Mouse (Mus musculus): ENCODE measurements around the gene Fam117b. TPM values are rescaled to one million over a fixed set of nuclear protein-coding genes. Genes with fewer than 3 reads are reported as not detected.

The Fam117b gene
- total and polyA plus RNA-seq, 3 experiments, result 6.4 to 11.4 (median 8.8) TPM

DNA sequence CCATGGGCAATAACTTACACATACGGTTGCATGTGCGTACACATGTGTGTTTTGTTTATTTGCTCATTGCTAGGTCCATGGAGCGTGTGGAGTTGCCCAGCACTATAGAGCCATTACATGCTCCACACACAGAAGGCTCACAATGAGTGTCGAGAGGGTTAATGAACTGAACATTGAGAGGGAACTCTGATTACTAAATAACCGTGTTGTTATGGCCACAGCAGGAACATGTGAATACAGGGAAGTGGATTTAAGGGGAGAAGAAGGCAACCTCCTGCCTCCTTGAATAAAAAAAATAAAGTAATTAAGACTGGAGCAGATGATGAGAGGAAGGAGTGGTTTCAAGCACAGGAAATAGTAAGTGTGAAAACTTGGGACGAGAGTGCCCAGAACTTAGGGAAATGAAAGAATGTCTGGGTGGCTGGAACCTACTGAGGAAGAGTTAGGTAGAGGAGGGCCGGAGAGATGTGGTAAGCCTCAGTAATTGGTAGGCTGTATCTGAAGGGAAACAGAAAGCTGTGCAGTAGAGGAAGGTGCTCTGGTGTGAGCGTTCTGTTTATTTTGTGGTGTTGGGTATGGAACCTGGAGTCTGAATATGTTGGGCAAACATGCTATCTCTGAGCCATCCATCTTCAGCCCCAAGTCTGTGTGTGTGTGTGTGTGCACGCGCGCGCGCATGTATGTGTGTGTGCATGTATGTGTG is 5.8 kb upstream of the Fam117b start:
- Histone ChIP-seq H3K9me3 (replicated peaks; ENCODE audit: low read length) (no peaks in the 10 kb centered on the region), H3K4me1 (ENCODE audit: control insufficient read depth in 1 of 2, insufficient read depth in 2 of 2) (peaks cover 0 to 23% of the 10 kb centered on the region in 2 experiments; a peak in 2 of 4 replicates), H3K79me2 (replicated peaks; ENCODE audit: control insufficient read depth, extremely low read depth, insufficient read depth, poor library complexity, severe bottlenecking) (no peaks in the 10 kb centered on the region), H3K27me3 (replicated peaks) (no peaks in the 10 kb centered on the region), H3K36me3 (replicated peaks in 1 of 2; ENCODE audit: control insufficient read depth in 1 of 2, insufficient read depth in 1 of 2, low read length in 1 of 2) (no peaks in the 10 kb centered on the region), H3K9ac (ENCODE audit: insufficient read depth, low read depth) (no peak overlapping the region), H3K27ac (ENCODE audit: insufficient read depth, low read depth) (no peak overlapping the region), H3K4me2 (ENCODE audit: insufficient read depth, low read depth, poor library complexity, severe bottlenecking) (no peak overlapping the region), H3K4me3 (replicated peaks in 1 of 3; ENCODE audit: low read depth in 2 of 3, low read length in 2 of 3, poor library complexity in 1 of 3) (no peak overlapping the region)
- no peak for DNase-seq (ENCODE audit: extremely low read depth)
- dilution Hi-C loops (cut with MboI; ENCODE audit: extremely low pct_ligation_motif_present, extremely low pct_unique_long_range_greater_than_20kb, low sequenced_read_pairs) (no loop called here), in situ Hi-C loops (cut with MboI; ENCODE audit: low pct_ligation_motif_present, low pct_unique_long_range_greater_than_20kb, low sequenced_read_pairs) (no loop called here)
- TF ChIP-seq POLR2A (IDR thresholded peaks at IDR 0.05; ENCODE audit: low read depth, low read length), result no peak
- no peak for TF ChIP-seq BHLHE40 (IDR thresholded peaks at IDR 0.05; ENCODE audit: low read depth, low read length)
- TF ChIP-seq CHD1 (IDR thresholded peaks at IDR 0.05; ENCODE audit: low read depth, low read length), result no peak
- TF ChIP-seq JUN (IDR thresholded peaks at IDR 0.05; ENCODE audit: insufficient read depth, low read depth, low read length), result no peak
- TF ChIP-seq MXI1 (IDR thresholded peaks at IDR 0.05; ENCODE audit: low read depth, low read length), result no peak
- TF ChIP-seq UBTF (IDR thresholded peaks at IDR 0.05; ENCODE audit: low read depth, low read length), result no peak
- no peak for TF ChIP-seq POLR2AphosphoS2 (IDR thresholded peaks at IDR 0.05; ENCODE audit: low read depth, low read length)

DNA sequence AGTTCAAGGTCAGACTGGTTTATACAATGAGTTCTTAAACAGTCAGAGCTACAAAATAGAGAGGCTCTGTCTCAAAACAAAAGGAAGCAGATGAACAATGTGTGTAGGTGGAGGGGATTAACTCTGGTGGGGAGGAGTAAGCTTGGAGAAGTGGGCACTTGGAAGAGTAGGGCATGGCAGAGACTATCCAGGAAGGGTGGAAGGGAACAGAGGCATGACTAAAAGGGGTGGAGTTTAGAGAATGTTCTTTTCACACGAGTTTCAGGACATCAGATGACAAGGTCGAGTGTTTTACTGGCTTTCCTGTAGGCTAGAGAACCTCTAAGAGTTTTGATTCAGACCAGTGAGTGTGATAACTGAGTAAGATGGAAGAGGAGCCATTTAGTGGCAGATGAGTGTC is 5.1 kb upstream of the Fam117b start:
- dilution Hi-C loops (cut with MboI; ENCODE audit: extremely low pct_ligation_motif_present, extremely low pct_unique_long_range_greater_than_20kb, low sequenced_read_pairs), result no loop called here
- TF ChIP-seq JUN (IDR thresholded peaks at IDR 0.05; ENCODE audit: insufficient read depth, low read depth, low read length) (no peak), JUND (conservative IDR thresholded peaks at IDR 0.05; ENCODE audit: low read depth, low read length) (no peak), POLR2A (IDR thresholded peaks at IDR 0.05; ENCODE audit: low read depth, low read length) (no peak), ELF1 (IDR thresholded peaks at IDR 0.05; ENCODE audit: low read depth, low read length) (no peak), CHD1 (IDR thresholded peaks at IDR 0.05; ENCODE audit: low read depth, low read length) (no peak), NELFE (IDR thresholded peaks at IDR 0.05; ENCODE audit: low read depth, low read length) (no peak), BHLHE40 (IDR thresholded peaks at IDR 0.05; ENCODE audit: low read depth, low read length) (no peak), MYC (IDR thresholded peaks at IDR 0.05; ENCODE audit: low read depth, low read length) (no peak), TCF12 (IDR thresholded peaks at IDR 0.05; ENCODE audit: low read depth, low read length) (no peak)

DNA sequence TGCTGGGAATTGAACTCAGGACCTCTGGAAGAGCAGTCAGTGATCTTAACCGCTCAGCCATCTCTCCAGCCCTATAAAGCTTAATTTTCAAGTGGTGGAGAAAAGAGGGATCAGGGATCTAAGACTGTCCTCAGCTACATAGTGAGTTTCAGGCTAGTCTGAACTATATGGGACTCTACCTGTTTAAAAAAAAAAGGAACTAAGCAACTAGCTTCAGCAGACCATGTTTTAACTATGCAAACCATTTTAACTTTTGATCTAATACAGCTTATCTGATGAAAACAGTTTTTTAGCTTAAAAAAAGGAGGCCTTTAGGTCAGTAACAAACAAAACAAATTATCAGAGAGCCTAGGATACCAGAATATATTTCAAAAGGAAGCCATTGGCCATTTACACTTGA is 1.9 kb upstream of the Fam117b start:
- dilution Hi-C loops (cut with MboI; ENCODE audit: extremely low pct_ligation_motif_present, extremely low pct_unique_long_range_greater_than_20kb, low sequenced_read_pairs), result no loop called here
- no peak overlapping the region for H3K9ac ChIP-seq (ENCODE audit: insufficient read depth, low read depth)
- in situ Hi-C loops (cut with MboI; ENCODE audit: low pct_ligation_motif_present, low pct_unique_long_range_greater_than_20kb, low sequenced_read_pairs), result no loop called here
- no peaks in the 10 kb centered on the region for H3K27me3 ChIP-seq (replicated peaks)
- H3K36me3 ChIP-seq (replicated peaks in 1 of 2; ENCODE audit: control insufficient read depth in 1 of 2, insufficient read depth in 1 of 2, low read length in 1 of 2), result no peaks in the 10 kb centered on the region
- peaks cover 4 to 39% of the 10 kb centered on the region in 2 experiments; a peak in 2 of 4 replicates for H3K4me1 ChIP-seq (ENCODE audit: control insufficient read depth in 1 of 2, insufficient read depth in 2 of 2)
- H3K4me3 ChIP-seq (replicated peaks in 1 of 3; ENCODE audit: low read depth in 2 of 3, low read length in 2 of 3, poor library complexity in 1 of 3), result no peak overlapping the region
- H3K27ac ChIP-seq (ENCODE audit: insufficient read depth, low read depth), result no peak overlapping the region
- peaks cover 4% of the 10 kb centered on the region; the same call in 1 of the 2 replicates for H3K79me2 ChIP-seq (replicated peaks; ENCODE audit: control insufficient read depth, extremely low read depth, insufficient read depth, poor library complexity, severe bottlenecking)
- H3K9me3 ChIP-seq (replicated peaks; ENCODE audit: low read length), result no peaks in the 10 kb centered on the region
- H3K4me2 ChIP-seq (ENCODE audit: insufficient read depth, low read depth, poor library complexity, severe bottlenecking), result no peak overlapping the region
- DNase-seq (ENCODE audit: extremely low read depth), result no peak
- no peak for TF ChIP-seq PAX5 (IDR thresholded peaks at IDR 0.05; ENCODE audit: low read length)
- TF ChIP-seq MAX (IDR thresholded peaks at IDR 0.05; ENCODE audit: low read length), result no peak
- peak; percentile 71 for TF ChIP-seq ZNF384 (IDR thresholded peaks at IDR 0.05; ENCODE audit: low read depth, low read length)

More for the DNA sequence above, 5.1 kb upstream of the Fam117b start:
- H3K4me3 ChIP-seq (replicated peaks in 1 of 3; ENCODE audit: low read depth in 2 of 3, low read length in 2 of 3, poor library complexity in 1 of 3), result no peak overlapping the region
- H3K27me3 ChIP-seq (replicated peaks), result no peaks in the 10 kb centered on the region
- in situ Hi-C loops (cut with MboI; ENCODE audit: low pct_ligation_motif_present, low pct_unique_long_range_greater_than_20kb, low sequenced_read_pairs), result no loop called here
- H3K9me3 ChIP-seq (replicated peaks; ENCODE audit: low read length), result no peaks in the 10 kb centered on the region
- no peak overlapping the region for H3K9ac ChIP-seq (ENCODE audit: insufficient read depth, low read depth)
- H3K79me2 ChIP-seq (replicated peaks; ENCODE audit: control insufficient read depth, extremely low read depth, insufficient read depth, poor library complexity, severe bottlenecking), result no peaks in the 10 kb centered on the region
- no peaks in the 10 kb centered on the region for H3K36me3 ChIP-seq (replicated peaks in 1 of 2; ENCODE audit: control insufficient read depth in 1 of 2, insufficient read depth in 1 of 2, low read length in 1 of 2)
- no peak for DNase-seq (ENCODE audit: extremely low read depth)
- H3K4me2 ChIP-seq (ENCODE audit: insufficient read depth, low read depth, poor library complexity, severe bottlenecking), result no peak overlapping the region
- no peak overlapping the region for H3K27ac ChIP-seq (ENCODE audit: insufficient read depth, low read depth)
- peaks cover 0 to 23% of the 10 kb centered on the region in 2 experiments; a peak in 2 of 4 replicates for H3K4me1 ChIP-seq (ENCODE audit: control insufficient read depth in 1 of 2, insufficient read depth in 2 of 2)
